Mouse (Mus musculus) cerebellum, adult 8-10 months (tissue): ENCODE results near the gene Cnot1.

ENCODE experiments used
- DNase-seq: peaks from one replicate; pipeline ENCODE4 v3.0.0; 2022

Gene Cnot1

GRCm38 (mm10) chr8:95678024-95678611 lies 129.1 kb downstream of the Cnot1 start:
- DNase-seq = no peak

GRCm38 (mm10) chr8:95677591-95678023 lies 129.7 kb downstream of the Cnot1 start:
- no peak for DNase-seq

- DNase-seq = no peak
Measured at GRCm38 (mm10) chr8:95676631-95677030, 130.6 kb downstream of the Cnot1 start, which contains the start of gene Ndrg4. Gene Ndrg4 (plus strand): TSS chr8:95676980.

- no peak for DNase-seq
Measured at GRCm38 (mm10) chr8:95672811-95673210, 134.5 kb downstream of the Cnot1 start.

GRCm38 (mm10) chr8:95671861-95672260 lies 135.4 kb downstream of the Cnot1 start:
- no peak for DNase-seq

- no peak for DNase-seq
Measured at GRCm38 (mm10) chr8:95669967-95670366, 137.3 kb downstream of the Cnot1 start.
